Mouse (Mus musculus) urinary bladder, adult 18-20 months (tissue): Measurements from ENCODE around the gene Dpp6.

ENCODE experiments used
- DNase-seq, 2 experiments: peaks; one replicate each; pipeline ENCODE4 v3.0.0; 2022; ENCODE audit warnings: low spot score in 2 of 2, mixed read lengths in 2 of 2

Gene Dpp6

DNA sequence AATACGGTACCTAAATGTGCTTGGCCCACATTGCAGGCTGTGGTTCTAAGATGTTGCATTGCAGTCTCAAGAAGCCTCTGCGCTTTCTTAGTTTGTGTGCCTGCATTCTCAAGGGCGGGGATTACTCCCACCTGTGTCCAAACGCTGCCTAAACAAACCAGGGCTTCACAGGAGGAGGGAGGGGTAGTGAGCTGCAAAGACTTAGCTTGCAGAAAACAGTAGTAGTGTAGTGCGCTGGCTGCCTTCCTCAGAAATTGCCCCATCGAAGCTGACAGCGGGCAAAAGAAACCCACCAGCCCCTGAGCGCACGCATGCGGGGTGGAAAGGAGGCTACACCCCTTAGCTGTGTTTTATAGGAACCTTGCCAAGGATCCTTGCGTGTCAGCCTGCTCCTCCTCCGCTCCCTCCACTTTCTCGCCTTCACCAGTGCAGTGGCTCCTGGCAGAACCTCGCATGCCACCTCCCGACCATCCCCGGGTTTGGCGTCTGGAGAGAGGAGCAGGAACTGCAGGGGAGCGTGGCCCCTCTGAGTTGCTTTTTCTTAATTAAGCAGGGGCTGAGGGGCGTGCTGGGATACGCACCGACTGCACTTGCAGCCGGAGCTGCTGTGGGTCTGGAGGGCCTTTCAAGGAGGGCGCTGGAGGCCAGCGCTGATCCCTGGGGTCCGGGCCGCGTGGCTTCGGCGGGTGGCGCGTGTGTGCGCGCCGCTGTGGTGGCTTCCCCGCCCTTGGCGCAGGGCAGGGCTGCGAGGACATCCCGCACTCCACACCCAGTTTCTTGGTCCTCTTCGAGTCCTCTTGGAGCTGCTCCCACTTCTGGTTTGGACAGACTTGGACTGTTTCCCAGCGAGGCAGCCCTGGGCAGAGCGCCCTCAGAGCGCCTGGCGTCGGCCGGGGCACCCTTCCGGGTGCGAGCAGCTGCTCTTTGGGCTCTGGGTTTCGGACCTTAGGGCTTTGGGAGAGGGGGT is at the start of gene Dpp6:
Gene Dpp6, plus strand, starts transcription at position 229 of the 967 bp plus-strand sequence.
- DNase-seq, result no peak

DNA sequence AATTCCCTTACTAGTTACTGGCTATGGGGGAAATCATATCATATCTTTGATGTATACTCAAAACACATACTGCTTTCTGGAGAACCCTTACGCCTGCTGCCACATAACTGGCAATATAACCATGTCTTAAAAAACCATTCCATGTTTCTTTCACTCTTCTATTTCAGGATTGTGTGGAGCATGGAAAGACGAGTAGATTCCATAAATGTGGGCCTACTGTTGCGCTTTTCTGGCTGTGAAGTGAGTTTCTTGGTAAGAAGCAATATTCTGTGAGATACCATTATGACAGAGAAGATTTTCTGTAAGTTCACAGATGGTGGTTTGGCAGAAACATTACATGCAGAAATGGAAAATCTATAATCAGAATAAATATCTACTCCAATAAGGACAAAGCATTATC is 33.0 kb upstream of the Dpp6 start:
- DNase-seq, result no peak

DNA sequence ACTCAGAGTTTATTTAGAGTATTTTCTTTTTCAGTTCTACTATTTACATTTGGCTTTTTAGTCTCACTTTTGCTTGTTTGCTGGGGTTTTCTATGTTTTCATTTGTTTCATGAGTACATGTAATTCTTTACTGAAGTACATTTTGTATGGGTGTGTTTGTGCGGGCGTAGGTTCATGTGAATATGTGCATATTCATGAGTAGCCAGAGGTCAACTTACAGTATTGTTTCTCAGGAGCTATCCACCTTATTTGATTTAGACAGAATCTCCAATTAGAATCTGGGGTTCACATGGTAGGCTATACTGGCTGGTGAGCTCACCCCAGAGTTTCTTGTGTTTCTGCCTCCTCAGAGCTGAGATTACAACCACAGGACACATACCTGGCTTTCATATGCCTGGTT is 21.5 kb upstream of the Dpp6 start:
- DNase-seq, result no peak

DNA sequence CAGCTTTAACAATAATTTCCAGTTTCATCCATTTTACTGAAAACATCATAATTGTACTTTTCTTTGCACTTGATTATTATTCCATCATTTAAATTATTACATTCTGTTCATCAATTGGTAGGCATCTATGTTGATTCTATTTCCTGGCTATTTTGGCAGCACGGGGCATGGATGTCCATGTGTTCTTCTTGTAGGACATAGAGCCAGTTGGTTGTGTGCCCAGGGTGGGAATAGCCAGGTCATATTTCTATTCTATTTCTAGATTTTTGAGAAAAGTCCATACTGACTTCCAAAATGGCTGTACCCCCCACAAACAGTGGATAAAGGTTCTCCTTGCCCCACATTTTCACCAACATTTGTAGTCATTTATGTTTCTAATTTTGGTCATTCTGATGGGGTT is 19.0 kb downstream of the Dpp6 start:
- no peak for DNase-seq

DNA sequence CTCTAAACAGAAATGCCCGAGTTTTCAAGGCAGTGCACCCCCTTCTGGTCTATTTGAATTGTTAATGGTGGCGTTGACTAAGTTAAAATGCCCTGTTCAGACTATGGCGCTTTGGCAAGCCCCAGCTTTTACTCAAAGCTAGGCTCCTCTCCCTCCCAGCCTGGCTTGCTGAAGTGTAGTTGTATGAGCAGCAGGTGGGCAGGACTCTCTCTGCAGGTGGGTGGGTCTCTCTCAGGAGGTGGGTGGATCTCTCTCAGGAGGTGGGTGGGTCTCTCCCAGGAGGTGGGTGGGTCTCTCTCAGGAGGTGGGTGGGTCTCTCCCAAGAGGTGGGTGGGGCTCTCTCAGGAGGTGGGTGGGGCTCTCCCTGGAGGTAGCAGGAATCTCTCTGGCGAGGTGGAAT is 24.1 kb downstream of the Dpp6 start:
- DNase-seq, result no peak

DNA sequence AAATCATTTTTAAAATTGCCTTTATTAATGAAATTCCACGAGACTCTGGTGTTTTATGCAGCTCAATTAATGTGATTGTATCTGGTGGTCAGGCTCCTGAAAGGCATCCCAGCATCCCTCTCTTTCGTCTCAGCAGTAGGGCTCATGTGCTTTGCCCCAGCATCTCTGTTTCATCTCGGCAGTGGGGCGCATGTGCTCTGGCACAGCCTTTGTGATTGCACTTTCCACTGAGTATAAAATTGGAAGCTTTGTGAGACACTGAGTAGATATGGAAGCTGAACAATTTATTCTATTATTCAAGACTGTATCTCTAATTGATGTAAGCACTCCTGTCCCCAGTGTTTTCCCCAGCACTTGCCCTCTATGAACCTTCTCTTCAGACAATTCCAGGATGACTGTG is 37.7 kb downstream of the Dpp6 start:
- DNase-seq, result no peak

DNA sequence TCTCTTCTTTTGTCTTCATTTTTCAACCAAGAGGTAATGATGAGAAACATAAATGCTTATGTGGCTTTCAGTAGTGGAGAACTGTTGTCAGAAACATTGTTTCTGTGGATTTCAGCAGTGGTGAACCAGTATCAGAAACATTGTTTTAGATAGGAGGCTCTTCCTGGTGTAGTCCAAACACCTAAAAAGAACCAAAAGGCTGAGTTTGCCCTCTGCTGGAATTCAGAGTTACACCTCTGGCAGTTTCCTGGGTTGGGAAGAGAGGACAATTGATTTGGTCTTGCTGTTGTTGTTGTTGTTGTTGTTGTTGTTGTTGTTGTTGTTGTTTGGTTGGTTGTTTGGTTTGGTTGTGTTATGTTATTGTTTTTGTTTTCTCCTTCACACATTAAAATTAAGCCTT is 58.4 kb downstream of the Dpp6 start:
- no peak for DNase-seq

DNA sequence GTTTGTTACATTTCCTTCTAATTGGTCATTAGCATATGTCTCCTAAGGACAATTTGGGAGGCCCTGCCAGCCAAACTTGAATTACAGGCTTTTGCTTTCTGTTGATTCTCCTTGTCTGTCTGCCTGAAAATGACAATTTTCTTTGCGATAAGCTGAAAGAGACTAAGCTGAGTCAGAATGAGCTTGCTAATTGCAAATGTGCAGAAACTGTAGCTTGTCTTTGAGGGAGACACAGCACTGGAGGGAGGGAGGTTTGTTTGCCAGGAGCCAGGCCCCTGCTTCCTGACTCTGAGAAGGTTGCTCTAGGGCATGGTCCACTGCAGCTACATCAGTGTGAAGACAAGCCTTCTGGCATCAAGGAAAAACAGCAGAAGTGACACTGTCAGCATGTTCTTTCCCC is 70.5 kb downstream of the Dpp6 start:
- no peak for DNase-seq

DNA sequence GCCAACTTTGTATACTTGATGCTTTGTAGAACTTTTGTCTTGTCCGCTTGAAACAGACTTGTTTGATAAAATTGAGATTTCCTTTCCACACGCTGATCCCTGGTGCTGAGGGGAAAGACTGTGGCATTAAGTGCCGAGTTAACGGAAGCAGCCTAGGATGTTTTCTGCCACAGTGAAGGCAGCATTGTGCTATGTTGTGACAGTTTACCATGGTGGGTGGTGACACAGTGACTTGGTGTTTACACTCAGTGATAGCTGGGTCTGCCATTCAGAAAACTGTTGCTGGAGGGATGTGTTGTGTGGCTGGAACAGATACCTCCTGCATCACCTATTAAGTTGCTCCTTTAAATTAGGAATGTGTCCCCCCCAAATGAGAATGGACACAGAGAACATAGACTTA is 71.1 kb downstream of the Dpp6 start:
- no peak for DNase-seq

DNA sequence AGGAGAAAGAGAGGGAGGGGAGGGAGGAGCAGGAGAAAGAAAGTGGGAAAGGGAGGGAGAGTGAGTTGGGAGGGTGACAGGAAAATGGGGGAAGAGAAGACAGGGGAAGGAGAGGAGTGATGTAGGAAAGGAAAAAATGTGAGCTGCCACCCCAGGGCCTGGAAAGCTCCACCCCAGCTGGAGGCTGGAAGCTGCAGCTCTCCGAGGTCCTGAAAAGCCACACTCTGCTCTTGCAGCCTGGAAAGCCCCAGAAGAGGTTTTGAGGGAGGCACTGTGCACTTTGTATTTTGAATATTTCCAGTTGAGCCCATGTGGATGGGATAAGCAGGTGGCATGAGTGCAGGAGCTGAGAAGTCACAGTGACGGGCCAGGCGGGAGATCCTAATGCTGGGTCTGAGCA is 77.3 kb downstream of the Dpp6 start:
- no peak for DNase-seq

DNA sequence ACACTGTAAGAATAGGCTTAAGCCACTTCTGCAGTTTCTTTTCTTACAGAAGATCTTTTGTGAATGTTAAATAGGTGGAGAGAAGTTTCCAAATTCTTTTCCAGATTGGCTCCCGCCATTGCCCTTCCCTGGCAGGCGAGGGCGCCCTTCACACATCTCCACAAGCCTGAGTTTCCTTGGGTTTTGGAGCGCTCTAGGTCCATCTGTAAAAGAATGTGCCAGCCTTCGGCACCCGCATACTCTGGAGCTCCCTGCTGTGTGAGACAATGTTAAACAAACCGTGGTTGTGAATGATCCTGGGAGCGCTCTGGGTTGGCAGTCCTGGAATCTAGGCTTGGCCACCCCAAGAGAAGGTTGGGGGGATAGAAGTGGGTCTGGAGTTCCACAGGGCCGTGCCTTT is 86.8 kb downstream of the Dpp6 start:
- DNase-seq, result no peak

DNA sequence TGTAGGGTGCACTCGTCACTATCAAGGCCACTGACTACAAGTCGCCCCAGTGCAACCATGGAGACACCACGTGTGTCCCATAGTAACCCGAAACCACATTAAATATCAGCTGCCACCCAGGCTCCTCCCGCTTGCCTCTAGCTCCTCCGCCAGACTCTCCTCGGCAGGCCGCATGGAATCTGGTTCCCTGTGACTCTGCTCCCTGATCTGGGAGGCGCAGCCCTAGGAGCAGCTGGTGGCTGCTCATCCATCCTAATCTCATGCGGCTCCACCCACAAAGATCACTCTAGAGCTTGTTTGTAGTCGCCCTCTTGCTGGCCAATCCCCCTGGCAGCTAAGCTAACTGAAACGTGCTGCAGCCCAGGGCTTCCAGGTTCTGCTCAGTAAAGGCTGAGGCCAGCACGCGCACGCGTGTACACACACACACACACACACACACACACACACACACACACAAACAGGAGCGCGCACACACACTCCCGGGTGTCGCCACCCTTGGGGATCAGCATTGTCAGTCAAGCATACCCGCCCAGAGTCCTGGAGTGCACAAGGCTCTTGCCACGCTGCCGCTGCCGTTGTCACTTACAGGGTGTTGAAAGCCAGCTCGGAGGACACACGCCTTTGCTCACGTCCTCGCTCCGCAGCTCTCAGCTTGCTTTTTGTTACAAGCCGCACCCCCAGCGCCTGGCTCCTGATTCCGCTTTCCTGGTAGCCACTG is 87.5 kb downstream of the Dpp6 start:
- DNase-seq, result peak in 1 of 2 experiments; percentile 4

DNA sequence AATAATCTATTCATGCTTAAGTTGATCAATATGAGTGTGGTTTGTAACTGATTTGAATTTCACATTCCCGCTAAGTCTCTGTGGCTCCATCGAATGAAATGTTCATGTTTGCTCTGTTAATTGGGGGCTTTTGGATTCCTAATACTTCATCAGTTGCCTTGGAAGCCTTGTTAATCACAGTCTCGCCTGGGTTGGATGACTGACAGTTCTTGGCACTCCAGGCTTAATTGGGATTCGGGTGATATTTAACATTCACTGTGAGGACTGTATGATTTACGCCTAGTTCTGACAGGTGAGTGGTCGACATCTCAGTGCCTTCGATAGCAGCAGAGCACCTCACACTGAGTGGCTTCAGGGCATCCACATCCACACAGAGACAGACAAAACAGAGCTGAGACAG is 90.1 kb downstream of the Dpp6 start:
- no peak for DNase-seq

DNA sequence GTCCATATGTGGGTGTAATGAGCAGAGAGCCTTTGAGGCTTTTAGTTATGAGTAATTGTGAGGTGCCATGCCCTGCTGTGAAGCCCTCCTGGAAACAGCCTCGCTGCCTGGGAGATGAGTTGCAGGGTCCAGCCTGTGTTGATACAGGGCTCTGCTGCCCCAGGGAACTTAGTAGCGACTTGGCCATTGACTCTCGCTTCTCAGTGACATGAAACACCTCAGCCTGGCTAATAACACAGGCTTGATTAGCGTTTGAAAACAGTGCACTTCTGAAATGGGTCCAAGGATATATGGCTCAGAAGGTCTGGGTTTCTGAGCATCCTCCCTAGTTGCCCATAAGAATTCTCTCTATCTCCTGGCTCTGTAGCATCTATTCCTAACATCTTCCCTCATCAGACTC is 91.6 kb downstream of the Dpp6 start:
- DNase-seq, result no peak

DNA sequence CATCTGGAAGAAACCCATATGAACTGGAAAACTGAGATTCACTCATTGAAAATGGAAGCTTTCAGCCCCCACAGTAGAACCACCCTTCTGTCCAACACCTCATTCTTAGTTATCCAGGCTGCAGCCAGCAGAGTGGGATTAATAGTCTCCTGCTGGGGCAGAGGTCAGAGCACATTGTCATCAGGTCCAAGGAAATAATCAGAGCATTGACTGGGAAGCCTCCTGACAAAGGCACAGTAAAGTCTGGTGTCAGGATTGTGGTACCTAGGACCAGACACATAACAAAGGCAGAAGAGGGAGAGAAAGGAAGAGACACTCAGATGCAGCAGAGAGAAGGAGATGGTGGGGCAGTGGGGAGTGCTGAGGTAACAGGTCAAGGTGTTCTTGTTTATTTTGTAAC is 93.3 kb downstream of the Dpp6 start:
- DNase-seq, result no peak

DNA sequence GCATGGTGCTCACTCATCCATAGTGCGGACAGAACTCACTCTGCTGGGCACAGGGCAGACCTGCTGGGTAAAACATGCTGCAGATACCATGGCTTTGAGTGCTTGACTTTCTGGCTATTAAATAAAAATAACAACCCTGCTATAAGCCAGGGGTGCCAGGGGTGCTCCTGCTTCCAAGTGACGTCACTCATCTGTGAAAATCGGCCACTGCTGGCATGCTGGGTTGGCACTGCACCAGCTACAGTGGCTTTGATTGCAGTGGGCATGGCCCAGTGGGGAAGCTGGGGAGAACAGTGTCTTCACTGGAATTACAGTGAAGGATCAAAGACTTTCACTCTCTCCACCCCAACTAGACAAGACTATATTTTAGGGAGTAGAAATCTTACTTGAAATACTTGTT is 95.0 kb downstream of the Dpp6 start:
- DNase-seq, result no peak

DNA sequence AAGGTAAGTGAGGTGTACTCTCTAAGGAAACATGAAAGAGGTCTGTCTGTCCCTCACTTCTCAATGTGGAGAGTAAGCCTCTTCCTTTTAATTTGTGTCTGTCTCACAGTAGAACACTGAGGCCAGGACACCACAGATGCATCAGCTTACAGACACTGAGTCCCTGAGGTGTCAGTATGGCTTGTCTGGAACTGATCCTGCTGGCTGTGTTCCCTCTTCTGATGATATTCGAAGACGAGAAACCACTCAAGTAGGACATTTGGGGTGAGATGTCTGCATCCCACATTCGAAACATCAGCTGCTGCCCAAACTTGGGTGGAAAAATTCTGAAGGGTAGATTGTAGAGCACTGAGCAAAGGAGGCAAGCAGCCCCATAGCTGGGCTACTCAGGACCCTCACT is 101.8 kb downstream of the Dpp6 start:
- DNase-seq, result no peak

DNA sequence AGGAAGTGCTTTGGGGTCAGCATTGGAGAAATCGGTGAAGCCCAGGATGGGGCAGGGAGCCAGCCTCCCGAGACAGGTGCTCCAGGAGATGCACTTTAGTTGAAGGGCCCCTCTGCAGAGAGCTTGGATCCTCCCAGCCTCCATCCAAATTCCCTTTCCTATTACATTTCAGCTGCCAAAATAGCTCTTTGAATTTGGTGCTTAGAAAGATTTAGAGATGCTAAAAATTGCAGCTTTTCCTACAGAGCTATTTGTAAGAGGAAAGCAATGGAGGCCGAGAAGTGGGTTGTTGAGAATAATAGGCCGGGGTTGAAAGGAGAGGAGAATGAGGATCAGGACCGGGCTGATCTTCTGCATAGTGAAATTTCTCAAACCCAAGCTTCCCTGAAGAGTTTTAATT is 107.5 kb downstream of the Dpp6 start:
- DNase-seq, result no peak

DNA sequence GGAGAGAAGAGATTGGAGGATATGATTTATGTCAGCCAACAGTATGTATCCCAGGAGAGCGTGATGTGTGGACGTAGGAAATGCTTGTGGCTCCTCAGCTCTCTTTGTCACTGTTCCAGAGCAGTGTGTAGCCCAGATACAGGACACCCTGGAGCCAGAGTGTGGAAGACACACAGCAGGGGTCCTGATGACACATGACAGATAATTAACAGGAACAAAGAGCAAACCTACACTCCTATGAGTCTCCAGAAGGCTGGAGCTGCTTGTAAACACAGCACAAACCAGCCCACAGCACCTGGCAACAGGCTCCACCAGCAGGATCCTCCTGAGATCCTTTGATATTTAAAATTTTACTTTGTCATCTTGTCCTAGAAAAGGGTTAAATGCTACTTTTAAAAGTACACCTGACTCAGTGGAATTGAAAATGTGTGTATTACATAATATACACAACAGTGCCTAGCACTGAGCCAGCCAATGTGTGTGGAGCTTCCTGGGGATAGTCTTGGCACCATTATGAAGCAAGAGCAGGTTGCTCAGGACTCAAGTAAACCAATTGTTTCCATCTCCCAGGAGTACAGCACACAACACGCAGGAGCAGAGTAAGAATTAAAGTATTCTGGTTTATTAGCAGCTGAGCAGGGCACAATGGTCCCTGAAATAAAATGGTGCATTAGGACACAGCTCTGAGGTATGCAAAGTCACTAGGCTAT is 115.6 kb downstream of the Dpp6 start:
- no peak for DNase-seq

DNA sequence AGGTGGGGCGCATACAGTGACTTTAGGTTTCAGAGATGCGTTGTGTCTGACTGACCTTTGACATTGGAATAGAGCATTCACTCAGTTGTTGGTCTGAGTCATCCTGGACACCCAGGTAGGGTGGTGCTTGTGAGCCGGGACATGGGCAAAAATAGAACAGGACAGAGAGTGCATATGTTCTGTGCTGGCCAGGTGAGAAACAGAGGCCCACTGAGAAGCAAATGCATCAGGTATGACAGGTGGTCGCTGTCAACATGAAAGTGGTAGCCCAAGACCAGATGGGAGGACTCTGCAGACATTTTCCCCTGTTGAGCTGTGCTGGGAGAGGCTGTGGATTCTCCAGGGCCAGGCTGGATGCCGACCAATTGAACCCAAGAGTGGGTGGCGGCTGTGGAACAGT is 117.9 kb downstream of the Dpp6 start:
- no peak for DNase-seq

DNA sequence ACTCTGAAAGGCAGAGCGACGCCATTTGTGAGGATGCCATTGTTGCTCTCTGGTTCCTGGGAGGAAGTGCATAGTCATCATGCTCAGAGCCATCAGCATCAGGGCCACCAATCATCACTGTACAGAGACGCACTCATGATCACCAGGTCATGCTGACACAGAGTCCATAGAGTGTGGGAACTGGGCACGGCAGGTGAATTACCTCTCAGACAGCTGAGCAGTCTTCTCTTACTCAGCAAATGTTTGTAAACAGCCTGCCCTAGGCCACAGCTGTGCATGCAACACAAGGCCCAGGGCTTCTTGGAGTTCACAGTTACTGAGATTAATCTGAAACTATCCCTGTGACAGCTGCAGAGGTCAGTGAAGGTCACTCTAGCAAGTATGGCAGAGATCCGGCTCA is 124.5 kb downstream of the Dpp6 start:
- no peak for DNase-seq

DNA sequence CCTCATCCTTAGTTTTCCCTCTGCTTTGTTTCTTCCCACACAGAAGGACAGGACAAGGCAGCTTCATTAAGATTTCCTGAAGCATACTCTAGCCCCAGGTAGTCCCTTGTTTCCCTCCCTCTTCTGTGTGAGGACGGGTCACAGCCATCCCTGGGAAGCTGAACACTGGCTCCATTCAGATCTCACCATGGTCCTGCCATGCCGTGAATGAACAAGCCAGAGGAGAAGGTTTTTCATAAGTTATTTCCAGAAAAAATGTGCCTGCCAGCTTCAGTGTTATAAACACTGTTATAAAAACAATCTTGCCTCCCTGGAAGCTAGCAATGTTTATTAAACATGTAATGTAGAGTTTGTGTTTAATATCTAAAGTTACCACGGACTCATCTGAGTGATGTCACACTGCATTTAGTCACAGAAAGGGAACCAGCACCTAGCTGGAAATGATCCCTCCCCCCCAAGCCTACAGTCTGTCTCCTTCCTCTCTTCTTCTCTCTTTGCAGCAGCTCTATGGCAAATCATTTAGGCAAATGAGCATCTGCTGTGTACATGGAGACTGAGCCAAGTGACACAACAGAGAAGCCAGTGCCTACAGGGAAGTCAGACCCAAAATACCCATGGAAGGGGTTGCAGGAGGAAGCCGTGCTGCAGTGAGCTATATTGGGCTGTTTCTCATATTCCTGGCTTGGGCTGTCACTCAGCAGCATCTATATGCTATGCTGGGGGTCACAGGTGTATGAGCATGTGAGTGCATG is 128.3 kb downstream of the Dpp6 start:
- no peak for DNase-seq
